Mouse (Mus musculus) neural tube, embryonic 11.5 days (tissue): Measurements from ENCODE around the gene Tlr9. TPM values are rescaled to one million over a fixed set of nuclear protein-coding genes. Genes with fewer than 3 reads are reported as not detected.
A peak's percentile ranks its signal among the peaks of the same experiment; 100 is the strongest.

ENCODE experiments used
- ATAC-seq: fragments of 200-750 bp; cut with Nextera tagmentation; 2 replicates; pipeline ENCODE4 v1.8.0; 2017; ENCODE audit warnings: moderate number of reproducible peaks, mild to moderate bottlenecking, moderate TSS enrichment, moderate library complexity; ENCODE audit not compliant: insufficient read depth, low FRiP score, low TSS enrichment
- DNase-seq: peaks from one replicate; pipeline ENCODE4 v3.0.0-alpha.2; 2015; ENCODE audit warnings: low spot score
- H3K27ac ChIP-seq: fragments of 300-500 bp; sonication (generic); 2 replicates; pipeline ENCODE4 v1.5.1; 2014; ENCODE audit warnings: low read depth, mild to moderate bottlenecking, low read length
- H3K27me3 ChIP-seq: fragments of 300-500 bp; sonication (generic); 2 replicates; pipeline ENCODE4 v1.6.1; 2014; ENCODE audit warnings: mild to moderate bottlenecking, low read length, mixed read lengths; ENCODE audit not compliant: control insufficient read depth, insufficient read depth
- H3K36me3 ChIP-seq: fragments of 300-500 bp; sonication (generic); 2 replicates; pipeline ENCODE4 v1.6.1; 2014; ENCODE audit warnings: mild to moderate bottlenecking, low read length, moderate library complexity, mixed read lengths; ENCODE audit not compliant: control insufficient read depth, insufficient read depth
- H3K4me1 ChIP-seq: fragments of 300-500 bp; sonication (generic); 2 replicates; pipeline ENCODE4 v1.6.1; 2014; ENCODE audit warnings: low read length, mixed read lengths; ENCODE audit not compliant: control insufficient read depth, insufficient read depth
- H3K4me2 ChIP-seq: fragments of 300-500 bp; sonication (generic); 2 replicates; pipeline ENCODE4 v1.6.1; 2014; ENCODE audit warnings: low read depth, mild to moderate bottlenecking, moderate library complexity
- H3K4me3 ChIP-seq: fragments of 300-500 bp; sonication (generic); 2 replicates; pipeline ENCODE4 v1.5.1; 2014; ENCODE audit warnings: low read depth, low read length
- H3K9ac ChIP-seq: fragments of 300-500 bp; sonication (generic); 2 replicates; pipeline ENCODE4 v1.6.1; 2014; ENCODE audit warnings: mild to moderate bottlenecking, low read length
- H3K9me3 ChIP-seq: fragments of 300-500 bp; sonication (generic); 2 replicates; pipeline ENCODE4 v1.6.1; 2016; ENCODE audit warnings: low read length; ENCODE audit not compliant: control insufficient read depth
- WGBS: fragments of 180-500 bp; shearing (Covaris S2); extraction: QIAGEN DNeasy Blood & Tissue Kit; methylation state at CpG from one replicate; pipeline ENCODE4 v1.1.7; 2014; 5-methylcytosine and 5-hydroxymethylcytosine counted together
- polyA plus RNA-seq: library from polyadenylated mRNA; unstranded; fragments of >200 nt; fragmentation: Nextera tagmentation; extraction: Ambion mirVana; gene quantifications from 2 replicates; pipeline ENCODE4 v1.2.1, GENCODE M21; 2014

Gene Tlr9
- polyA plus RNA-seq, 1 experiment from 2014 or later = not detected

- WGBS = 40% methylated on average over 18 of the region's 18 CpGs
- H3K36me3 ChIP-seq = no peaks in the 10 kb centered on the region
- no peak for DNase-seq
- peak within 1 kb of the TSS; percentile 64 for H3K4me2 ChIP-seq
- no peaks in the 10 kb centered on the region for H3K27me3 ChIP-seq
- H3K4me3 ChIP-seq = peak within 1 kb of the TSS; percentile 65
- H3K9me3 ChIP-seq = no peaks in the 10 kb centered on the region
- ATAC-seq = peak; percentile 3; the same call in 1 of the 2 replicates
- peak within 1 kb of the TSS; percentile 73 for H3K9ac ChIP-seq
- no peak within 1 kb of the TSS for H3K27ac ChIP-seq
- H3K4me1 ChIP-seq = peaks cover 13% of the 10 kb centered on the region
These were observed 22.7 kb upstream of the Tlr9 start, which contains the start of gene Ppm1m for GRCm38 (mm10) chr9:106199535-106200272. Ppm1m (minus strand) TSS chr9:106199746.

DNA sequence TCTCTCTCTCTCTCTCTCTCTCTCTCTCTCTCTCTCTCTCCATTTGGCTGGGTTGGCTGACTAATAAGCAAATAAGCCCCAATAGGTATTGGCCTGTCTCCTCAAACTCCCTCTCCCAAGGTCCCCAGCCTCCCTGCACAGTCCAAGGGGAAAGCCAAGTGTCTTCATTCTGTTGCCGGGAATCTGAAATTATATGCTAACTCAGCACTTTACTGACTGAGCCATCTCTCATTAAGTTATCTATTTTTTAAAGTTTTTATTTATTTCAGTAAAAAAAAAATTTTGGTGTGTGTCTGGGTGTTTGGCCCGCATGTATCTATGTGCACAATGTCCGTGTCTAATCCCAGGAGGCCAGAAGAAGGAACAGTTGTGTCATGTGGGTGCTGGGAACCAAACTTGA, 20.5 kb upstream of the Tlr9 start:
- H3K27ac ChIP-seq = no peak overlapping the region
- H3K9me3 ChIP-seq = no peaks in the 10 kb centered on the region
- DNase-seq (no peak), ATAC-seq (no peak)
- H3K36me3 ChIP-seq = no peaks in the 10 kb centered on the region
- 91% methylated on average over 3 of the region's 3 CpGs for WGBS
- peaks cover 13% of the 10 kb centered on the region for H3K4me1 ChIP-seq
- H3K9ac ChIP-seq = no peak overlapping the region
- no peaks in the 10 kb centered on the region for H3K27me3 ChIP-seq
- no peak overlapping the region for H3K4me2 ChIP-seq
- no peak overlapping the region; the same call in 1 of the 2 replicates for H3K4me3 ChIP-seq

DNA sequence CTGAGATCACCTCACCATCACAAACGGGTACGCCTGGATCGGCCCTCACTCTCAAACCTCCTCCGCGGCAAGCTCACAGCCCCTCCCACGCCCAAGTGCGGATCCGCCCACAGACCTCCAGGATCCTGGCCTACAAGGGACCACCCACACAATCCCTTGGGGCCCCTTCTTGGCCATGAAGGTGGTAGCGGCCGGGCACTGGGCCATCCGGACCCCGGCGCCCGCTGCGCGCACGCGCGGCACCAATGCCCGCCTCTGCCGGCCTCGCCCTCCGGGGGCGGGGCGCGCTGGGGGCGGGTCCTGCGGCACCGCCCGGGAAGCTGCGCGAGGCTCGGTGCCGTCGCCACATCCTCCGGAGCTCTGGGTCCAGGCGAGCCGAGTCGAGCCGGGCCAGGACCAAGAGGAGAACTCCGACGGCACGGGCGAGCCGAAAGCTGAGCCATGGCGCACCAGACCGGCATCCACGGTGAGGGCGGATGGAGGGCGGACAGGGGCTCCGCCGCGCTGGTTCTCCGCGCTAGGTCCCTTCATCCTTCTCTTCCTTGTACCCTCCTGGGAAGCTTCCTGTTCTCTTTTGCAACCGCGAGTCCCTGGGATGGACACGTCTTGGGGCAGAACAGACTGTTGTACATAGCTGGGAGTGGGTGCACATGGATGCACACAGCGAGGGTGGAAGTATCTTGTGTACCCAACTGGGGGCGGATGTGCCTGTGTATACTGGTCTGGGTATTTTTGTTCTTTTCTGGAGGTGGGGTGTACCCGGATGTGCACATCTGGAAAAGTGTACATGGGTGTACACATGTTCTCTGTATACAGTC, 19.4 kb upstream of the Tlr9 start, which contains the start of gene Twf2:
Twf2 (plus strand) TSS at position 290 of the 818 bp plus-strand sequence.
- peak within 1 kb of the TSS; percentile 63 for H3K9ac ChIP-seq
- ATAC-seq (peak; percentile 86), DNase-seq (peak; percentile 93)
- peak within 1 kb of the TSS; percentile 11; the same call in 1 of the 2 replicates for H3K27ac ChIP-seq
- H3K36me3 ChIP-seq = no peaks in the 10 kb centered on the region
- peak within 1 kb of the TSS; percentile 43 for H3K4me3 ChIP-seq
- peak within 1 kb of the TSS; percentile 50 for H3K4me2 ChIP-seq
- H3K27me3 ChIP-seq = no peaks in the 10 kb centered on the region
- peaks cover 13% of the 10 kb centered on the region for H3K4me1 ChIP-seq
- 2% methylated on average over 56 of the region's 61 CpGs for WGBS
- H3K9me3 ChIP-seq = no peaks in the 10 kb centered on the region

DNA sequence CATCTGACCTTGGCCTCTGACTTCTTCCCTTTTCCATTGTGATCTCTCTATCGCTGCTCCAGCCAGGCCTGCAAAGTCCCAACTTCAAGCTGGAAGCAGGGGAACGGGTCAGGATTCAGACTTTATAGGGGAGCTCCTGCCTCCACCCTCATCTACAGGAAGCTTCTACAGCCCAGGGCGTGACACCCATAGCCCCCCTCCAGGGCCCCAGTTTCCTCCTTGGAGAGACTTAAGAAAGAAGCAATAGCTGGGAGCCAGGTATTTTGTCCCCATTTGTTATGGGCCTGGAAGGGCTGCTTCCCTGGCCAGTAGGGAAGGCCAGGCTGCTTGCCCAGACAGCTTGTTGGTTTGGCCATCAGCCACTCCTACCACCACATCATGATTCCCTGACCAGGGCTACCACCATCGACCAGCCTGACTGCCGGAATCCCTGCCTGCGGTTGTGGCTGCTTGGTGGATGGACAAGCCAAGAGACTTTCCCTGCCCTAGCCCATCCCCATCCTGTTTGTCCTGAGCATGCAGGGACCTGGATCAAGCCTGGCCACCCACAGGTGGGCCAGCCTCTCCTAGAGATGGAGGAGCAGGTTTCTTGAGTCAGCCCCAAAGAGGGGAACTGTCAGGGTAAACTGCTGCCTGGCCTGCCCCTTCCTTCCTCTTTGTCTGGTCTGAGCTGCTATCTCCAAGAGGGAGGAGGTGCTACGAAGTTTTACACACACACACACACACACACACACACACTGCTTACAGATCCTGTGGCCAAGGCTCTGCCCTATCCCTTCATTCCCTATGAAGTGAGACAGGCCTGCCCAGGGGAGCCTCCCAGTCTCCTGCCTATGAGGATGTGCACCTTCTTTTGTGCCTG, 18.2 kb upstream of the Tlr9 start:
- H3K4me1 ChIP-seq = peaks cover 11% of the 10 kb centered on the region
- peak overlapping the region; percentile 50 for H3K4me2 ChIP-seq
- ATAC-seq (no peak), DNase-seq (no peak)
- no peaks in the 10 kb centered on the region for H3K9me3 ChIP-seq
- WGBS = 82% methylated on average over 7 of the region's 7 CpGs
- no peak overlapping the region for H3K27ac ChIP-seq
- H3K27me3 ChIP-seq = no peaks in the 10 kb centered on the region
- no peak overlapping the region; the same call in 1 of the 2 replicates for H3K9ac ChIP-seq
- no peak overlapping the region for H3K4me3 ChIP-seq
- no peaks in the 10 kb centered on the region for H3K36me3 ChIP-seq

DNA sequence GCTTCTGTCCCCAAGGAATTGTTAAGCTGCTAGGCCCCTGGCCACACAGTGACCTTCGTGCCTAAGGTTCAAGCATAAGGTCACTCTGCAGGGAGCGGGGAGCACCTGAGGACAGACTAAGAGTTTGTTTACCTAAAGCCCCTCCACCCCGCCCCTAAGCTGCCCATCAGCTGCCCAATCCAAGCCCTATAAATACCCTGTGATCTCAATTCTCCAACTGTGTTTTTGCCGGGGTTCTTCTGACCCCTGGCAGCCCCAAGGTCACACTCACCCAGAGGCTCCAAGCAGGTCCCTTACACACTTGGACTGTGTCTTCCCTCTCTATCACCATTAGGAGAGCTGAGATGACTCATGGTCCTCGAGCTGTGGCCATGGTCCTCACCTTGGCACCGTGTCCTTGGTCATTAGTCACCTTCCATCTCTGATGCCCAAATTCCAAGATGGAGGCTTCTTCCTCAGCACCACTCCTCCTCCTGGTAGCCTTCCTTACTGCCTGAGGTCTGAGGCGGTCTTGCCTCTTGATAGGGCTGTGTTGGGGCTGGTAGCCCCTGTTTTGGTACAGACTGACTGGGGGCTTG, 16.6 kb upstream of the Tlr9 start:
- WGBS = 87% methylated on average over 7 of the region's 7 CpGs
- no peak for ATAC-seq

GRCm38 (mm10) chr9:106206515-106206914, 15.9 kb upstream of the Tlr9 start:
- H3K9ac ChIP-seq = no peak overlapping the region
- DNase-seq (no peak), ATAC-seq (no peak)
- H3K4me3 ChIP-seq = no peak overlapping the region
- H3K27me3 ChIP-seq = no peaks in the 10 kb centered on the region
- no peaks in the 10 kb centered on the region for H3K36me3 ChIP-seq
- H3K9me3 ChIP-seq = no peaks in the 10 kb centered on the region
- peaks cover 15% of the 10 kb centered on the region for H3K4me1 ChIP-seq
- H3K27ac ChIP-seq = no peak overlapping the region
- 76% methylated on average over 2 of the region's 2 CpGs for WGBS
- no peak overlapping the region for H3K4me2 ChIP-seq

More for the DNA sequence above, 16.6 kb upstream of the Tlr9 start:
- H3K4me2 ChIP-seq = no peak overlapping the region
- H3K4me3 ChIP-seq = no peak overlapping the region
- H3K36me3 ChIP-seq = no peaks in the 10 kb centered on the region
- H3K27ac ChIP-seq = no peak overlapping the region
- DNase-seq = no peak
- no peak overlapping the region for H3K9ac ChIP-seq
- peaks cover 9% of the 10 kb centered on the region; the same call in 1 of the 2 replicates for H3K4me1 ChIP-seq
- no peaks in the 10 kb centered on the region for H3K27me3 ChIP-seq
- H3K9me3 ChIP-seq = no peaks in the 10 kb centered on the region

- DNase-seq = no peak
- ATAC-seq = no peak
- Histone ChIP-seq H3K4me3 (no peak overlapping the region), H3K27me3 (no peaks in the 10 kb centered on the region), H3K9ac (no peak overlapping the region), H3K4me2 (no peak overlapping the region), H3K9me3 (no peaks in the 10 kb centered on the region), H3K36me3 (no peaks in the 10 kb centered on the region), H3K4me1 (peaks cover 18% of the 10 kb centered on the region), H3K27ac (no peak overlapping the region)
- 79% methylated on average over 5 of the region's 5 CpGs for WGBS
These were observed 14.2 kb upstream of the Tlr9 start for GRCm38 (mm10) chr9:106208181-106208580.

DNA sequence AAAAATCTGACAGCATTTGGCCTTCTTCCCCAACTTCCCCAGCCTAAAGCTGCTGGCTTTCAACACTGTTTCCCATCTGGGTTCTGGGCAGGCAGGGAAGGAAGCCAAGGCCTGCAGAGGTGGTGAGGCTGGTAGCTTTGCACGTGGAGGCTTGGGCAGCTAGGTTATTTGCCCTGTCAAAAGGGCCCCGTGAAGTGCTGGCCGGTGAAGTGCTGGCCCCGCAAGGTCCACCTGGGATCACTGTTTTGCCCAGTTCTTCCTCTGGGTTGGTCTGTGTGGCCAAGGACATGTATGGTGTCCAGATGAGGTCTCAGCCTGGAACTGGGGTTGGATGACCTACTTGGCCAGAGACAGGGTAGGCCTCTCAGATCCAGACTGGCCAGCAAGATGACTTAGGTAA, 12.4 kb upstream of the Tlr9 start:
- Histone ChIP-seq H3K36me3 (peaks cover 3% of the 10 kb centered on the region; the same call in 1 of the 2 replicates), H3K9ac (no peak overlapping the region), H3K4me3 (no peak overlapping the region), H3K4me2 (no peak overlapping the region), H3K27ac (no peak overlapping the region), H3K27me3 (no peaks in the 10 kb centered on the region), H3K4me1 (peaks cover 9% of the 10 kb centered on the region), H3K9me3 (no peaks in the 10 kb centered on the region)
- 91% methylated on average over 4 of the region's 4 CpGs for WGBS
- ATAC-seq (no peak), DNase-seq (no peak)
